Mouse (Mus musculus): ENCODE results near the gene Lst1.

The Lst1 gene

DNA sequence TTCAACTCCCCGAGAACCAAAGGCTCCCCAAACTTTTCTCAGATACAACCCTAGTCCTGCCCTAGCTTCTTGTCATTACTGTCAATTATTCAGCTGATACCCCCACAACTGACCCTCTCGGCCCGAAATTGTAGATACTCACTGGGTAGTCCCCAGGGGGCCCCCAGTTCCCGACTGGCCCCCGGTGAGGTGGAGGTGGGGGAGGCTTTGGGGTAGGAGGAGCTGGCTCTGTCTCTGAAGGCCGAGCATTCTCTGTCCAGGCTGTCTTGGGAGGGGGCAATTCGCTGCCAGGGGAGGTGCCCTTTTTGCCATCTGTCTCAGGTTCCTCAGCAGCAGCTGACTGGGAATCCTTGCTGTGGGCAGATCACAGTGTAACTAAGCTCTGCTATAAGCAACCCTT lies 28.6 kb downstream of the Lst1 start:
- no peak for DNase-seq (ENCODE audit: low spot score in 2 of 2)

- no peak for DNase-seq (ENCODE audit: low spot score in 2 of 2)
These were observed 29.2 kb downstream of the Lst1 start for GRCm38 (mm10) chr17:35158850-35159593.

DNA sequence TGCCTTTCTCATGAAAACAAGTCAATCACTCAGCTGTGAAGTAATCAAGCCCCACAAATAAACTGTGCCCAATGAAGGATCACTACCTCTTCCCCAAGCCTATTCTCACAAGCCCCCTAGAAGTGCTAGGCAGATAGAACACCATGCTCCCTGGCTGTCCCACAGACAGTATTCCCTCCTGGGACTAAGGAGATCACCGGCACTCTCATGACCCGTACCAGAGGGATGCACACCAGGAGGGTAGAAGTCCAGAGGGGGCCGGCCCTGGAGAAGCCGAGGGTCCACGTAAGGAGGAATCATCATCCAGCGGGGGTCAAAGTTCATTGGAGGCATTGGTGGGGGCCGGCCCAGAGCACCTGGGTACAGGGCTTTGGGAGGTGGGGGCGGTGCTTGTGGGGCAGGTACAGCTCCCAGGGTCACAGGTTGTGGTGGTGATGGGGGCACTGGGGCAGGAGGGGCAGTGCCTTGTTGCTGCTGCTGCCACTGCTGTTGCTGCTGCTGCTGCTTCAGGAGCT lies 30.5 kb downstream of the Lst1 start:
- DNase-seq (ENCODE audit: low spot score in 2 of 2), result no peak

- no peak for DNase-seq (ENCODE audit: low spot score in 2 of 2)
These were observed 31.0 kb downstream of the Lst1 start for GRCm38 (mm10) chr17:35157254-35157653.

DNA sequence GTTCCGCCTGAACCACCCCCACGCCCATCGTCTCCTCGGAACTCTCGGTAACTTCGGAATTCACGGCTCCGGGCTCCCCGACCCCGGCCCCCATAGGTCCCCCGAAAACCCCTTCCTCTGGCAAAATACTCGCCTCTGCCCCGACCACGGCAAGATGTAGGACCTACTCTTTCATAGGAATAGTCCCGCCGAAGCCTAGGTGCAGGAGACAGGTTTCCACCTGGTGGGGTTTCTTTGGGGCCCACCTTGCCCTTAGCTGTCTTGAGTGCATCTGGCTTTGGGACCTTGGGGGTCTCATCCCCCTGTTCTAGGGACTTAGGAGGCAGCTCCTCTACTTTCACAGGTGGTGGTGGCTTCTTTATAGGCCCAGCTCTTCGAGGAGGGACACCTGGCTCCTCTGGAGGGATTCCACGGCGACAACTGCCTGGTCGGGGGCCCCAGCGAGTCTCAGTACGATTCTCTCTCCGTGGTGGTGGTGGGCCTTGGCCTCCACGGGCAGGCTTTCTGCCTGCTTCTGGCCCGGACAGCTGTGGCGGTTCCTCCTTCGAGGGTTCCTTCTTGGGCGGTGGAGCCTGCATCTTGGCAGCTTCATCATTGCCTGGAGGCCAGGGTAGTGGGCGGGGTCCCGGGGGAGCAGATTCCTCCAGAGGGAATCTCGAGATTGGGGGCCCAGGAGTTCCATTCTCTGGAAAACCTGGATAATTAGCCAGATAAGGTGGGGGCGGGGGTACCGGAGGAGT lies 31.6 kb downstream of the Lst1 start:
- no peak for DNase-seq (ENCODE audit: low spot score in 2 of 2)

GRCm38 (mm10) chr17:35155451-35155850 lies 32.8 kb downstream of the Lst1 start:
- DNase-seq (ENCODE audit: low spot score in 2 of 2), result no peak

GRCm38 (mm10) chr17:35154616-35155015 lies 33.6 kb downstream of the Lst1 start:
- no peak for DNase-seq (ENCODE audit: low spot score in 2 of 2)

DNA sequence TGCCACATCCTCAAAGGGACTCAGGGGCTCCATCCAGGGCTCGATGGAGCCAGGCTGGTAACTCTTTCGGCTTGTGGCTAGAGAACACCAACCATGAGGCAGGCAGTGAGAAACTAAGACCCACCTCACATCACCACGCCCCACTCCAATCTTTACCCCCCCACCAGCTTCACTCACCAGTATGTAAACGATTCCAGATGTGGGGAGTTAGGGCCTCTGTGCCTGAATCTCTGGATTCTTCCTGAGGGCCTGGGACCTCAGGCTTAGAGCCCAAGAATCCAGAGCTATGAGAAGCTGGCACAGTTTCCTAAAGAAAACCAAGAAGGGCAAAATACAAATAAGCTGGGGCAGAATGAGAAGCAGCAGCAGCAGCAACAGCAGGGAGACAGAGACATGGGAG lies 34.3 kb downstream of the Lst1 start:
- DNase-seq (ENCODE audit: low spot score in 2 of 2), result no peak

GRCm38 (mm10) chr17:35153077-35153476 lies 35.2 kb downstream of the Lst1 start:
- no peak for DNase-seq (ENCODE audit: low spot score in 2 of 2)

- no peak for DNase-seq (ENCODE audit: low spot score in 2 of 2)
These were observed 36.1 kb downstream of the Lst1 start for GRCm38 (mm10) chr17:35152121-35152520.

- no peak for DNase-seq (ENCODE audit: low spot score in 2 of 2)
These were observed 40.2 kb downstream of the Lst1 start for GRCm38 (mm10) chr17:35147922-35148639.

GRCm38 (mm10) chr17:35147348-35147747 lies 40.9 kb downstream of the Lst1 start:
- DNase-seq (ENCODE audit: low spot score in 2 of 2), result no peak

- no peak for DNase-seq (ENCODE audit: low spot score in 2 of 2)
These were observed 42.1 kb downstream of the Lst1 start for GRCm38 (mm10) chr17:35146139-35146538.

- no peak for DNase-seq (ENCODE audit: low spot score in 2 of 2)
These were observed 46.3 kb downstream of the Lst1 start for GRCm38 (mm10) chr17:35141971-35142370.

GRCm38 (mm10) chr17:35140490-35140996 lies 47.7 kb downstream of the Lst1 start:
- DNase-seq (ENCODE audit: low spot score in 2 of 2), result no peak

DNA sequence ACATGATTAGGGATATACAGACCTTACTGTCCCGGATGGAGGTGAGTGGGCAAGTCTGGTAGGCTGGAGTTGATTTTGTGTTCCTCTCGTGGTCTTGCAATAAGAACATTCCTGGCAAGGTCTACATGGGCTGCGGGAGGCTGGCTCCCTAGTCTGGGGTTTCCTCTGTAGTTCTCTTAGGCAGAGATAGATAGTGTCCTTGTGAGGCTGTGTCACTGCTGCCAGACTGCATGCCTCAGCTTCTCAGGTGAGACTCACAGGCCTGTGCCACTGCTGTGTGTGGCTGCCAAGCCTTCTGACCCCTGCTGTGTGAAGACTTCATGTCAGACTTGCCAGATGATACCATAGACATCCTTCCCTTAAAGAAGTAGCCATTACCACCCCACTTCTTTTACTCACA lies 49.0 kb downstream of the Lst1 start:
- DNase-seq (ENCODE audit: low spot score in 2 of 2), result no peak

DNA sequence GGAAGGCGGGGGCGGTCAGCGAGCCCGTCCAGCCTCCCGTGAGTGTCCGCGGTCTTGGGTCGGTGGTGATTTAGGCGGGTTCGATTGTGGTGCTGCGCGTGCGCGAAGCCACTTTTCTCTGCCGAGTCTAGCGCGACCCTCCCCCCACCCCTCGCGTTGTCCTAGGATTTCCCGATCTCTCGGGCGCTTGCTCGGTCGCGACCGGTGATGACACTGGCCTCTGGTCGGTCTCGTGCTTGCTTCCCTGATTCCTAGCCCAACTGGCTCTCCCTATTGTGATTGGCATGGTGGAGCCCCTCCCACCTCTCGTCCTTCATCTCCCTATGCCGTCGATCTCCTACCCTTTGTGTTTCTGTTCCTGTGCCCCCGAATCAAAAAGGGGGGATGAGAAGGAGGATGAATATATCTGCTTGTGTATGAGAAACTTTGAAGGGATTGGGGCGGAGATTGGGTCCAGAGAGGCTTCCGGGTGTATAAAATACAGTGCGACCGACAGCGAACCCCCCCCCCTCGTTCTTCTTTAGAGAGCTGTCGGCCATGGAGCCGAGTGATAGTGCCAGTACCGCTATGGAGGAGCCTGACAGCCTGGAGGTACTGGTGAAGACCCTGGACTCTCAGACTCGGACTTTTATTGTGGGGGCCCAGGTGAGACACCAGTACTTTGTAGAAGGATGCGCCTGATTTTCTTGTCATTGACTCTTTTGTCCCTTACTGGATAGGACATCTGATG lies 52.5 kb downstream of the Lst1 start:
- DNase-seq (ENCODE audit: low spot score in 2 of 2), result no peak
